Mouse (Mus musculus): ENCODE results near the gene Zfp992. TPM values are rescaled to one million over a fixed set of nuclear protein-coding genes. Genes with fewer than 3 reads are reported as not detected.
"Not testable (repeated sequence)": the region's sequence is repeated elsewhere in the genome, so short reads cannot be mapped to it uniquely, and the experiment has no call there.

The Zfp992 gene
- polyA plus RNA-seq, 1 experiment from 2014 or later = 1.8 TPM

DNA sequence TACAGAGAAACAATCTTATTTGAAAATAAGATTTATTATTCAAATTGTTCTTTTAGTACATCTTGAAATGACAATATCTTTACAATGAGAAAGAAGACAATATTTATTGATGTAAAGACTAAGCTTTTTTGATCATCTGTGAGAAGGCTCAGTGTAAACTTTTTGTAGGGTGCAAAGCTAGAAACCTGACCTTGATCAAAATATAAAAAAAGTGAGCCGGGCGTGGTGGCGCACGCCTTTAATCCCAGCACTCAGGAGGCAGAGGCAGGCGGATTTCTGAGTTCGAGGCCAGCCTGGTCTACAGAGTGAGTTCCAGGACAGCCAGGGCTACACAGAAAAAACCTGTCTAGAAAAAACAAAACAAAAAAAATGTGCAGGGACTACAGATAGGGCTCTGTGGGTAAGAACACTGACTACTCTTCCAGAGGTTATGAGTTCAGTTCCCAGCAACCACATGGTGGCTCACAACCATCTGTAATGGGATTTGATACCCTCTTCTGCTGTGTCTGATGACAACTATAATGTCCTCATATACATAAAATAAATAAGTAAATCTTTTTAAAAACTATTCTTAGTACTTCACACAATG is 44.6 kb downstream of the Zfp992 start:
- not testable (repeated sequence) for ATAC-seq
- H3K9me3 ChIP-seq (replicated peaks; ENCODE audit: control insufficient read depth, low read length) = peaks cover 63% of the 10 kb centered on the region

DNA sequence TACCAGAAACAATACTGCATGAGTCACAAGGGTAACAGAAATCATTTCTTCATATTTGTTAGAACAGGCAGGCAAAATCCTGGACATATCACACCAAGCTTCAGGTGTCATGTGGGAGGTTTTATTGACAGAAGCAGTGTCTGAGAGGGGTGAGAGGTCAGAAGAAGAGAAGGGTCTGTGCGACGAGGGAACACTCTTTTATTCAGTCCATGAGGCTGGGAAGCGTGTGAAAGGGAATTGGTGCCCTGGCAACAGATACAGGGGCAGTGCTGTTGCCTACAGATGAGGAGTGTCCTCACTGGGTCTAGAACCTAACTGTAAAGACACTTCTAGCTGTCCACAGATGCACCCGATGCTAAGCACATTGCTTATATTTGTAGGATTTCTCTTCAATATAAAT is 46.2 kb downstream of the Zfp992 start:
- Histone ChIP-seq H3K4me3 (ENCODE audit: low read depth, low read length) (no peak overlapping the region), H3K4me2 (ENCODE audit: low read length) (no peak overlapping the region), H3K36me3 (ENCODE audit: control insufficient read depth, insufficient read depth, low read length) (no peaks in the 10 kb centered on the region), H3K9me3 (replicated peaks; ENCODE audit: control insufficient read depth, low read length) (peaks cover 65% of the 10 kb centered on the region), H3K4me1 (ENCODE audit: control insufficient read depth, insufficient read depth, low read length) (no peaks in the 10 kb centered on the region), H3K27ac (ENCODE audit: low read depth, low read length) (no peak overlapping the region), H3K9ac (ENCODE audit: low read length) (no peak overlapping the region), H3K27me3 (replicated peaks; ENCODE audit: control insufficient read depth, insufficient read depth, low read length) (no peaks in the 10 kb centered on the region)
- DNase-seq (ENCODE audit: low spot score) = no peak
- ATAC-seq = no peak
- WGBS = 71% methylated on average over 4 of the region's 4 CpGs

More for the DNA sequence above, 44.6 kb downstream of the Zfp992 start:
- not testable (repeated sequence) for H3K4me2 ChIP-seq (ENCODE audit: low read length); H3K36me3 ChIP-seq (ENCODE audit: control insufficient read depth, insufficient read depth, low read length); H3K4me1 ChIP-seq (ENCODE audit: control insufficient read depth, insufficient read depth, low read length); H3K9ac ChIP-seq (ENCODE audit: low read length); H3K4me3 ChIP-seq (ENCODE audit: low read depth, low read length); H3K27ac ChIP-seq (ENCODE audit: low read depth, low read length); H3K27me3 ChIP-seq (replicated peaks; ENCODE audit: control insufficient read depth, insufficient read depth, low read length); DNase-seq (ENCODE audit: low spot score)
- WGBS = 88% methylated on average over 6 of the region's 6 CpGs

DNA sequence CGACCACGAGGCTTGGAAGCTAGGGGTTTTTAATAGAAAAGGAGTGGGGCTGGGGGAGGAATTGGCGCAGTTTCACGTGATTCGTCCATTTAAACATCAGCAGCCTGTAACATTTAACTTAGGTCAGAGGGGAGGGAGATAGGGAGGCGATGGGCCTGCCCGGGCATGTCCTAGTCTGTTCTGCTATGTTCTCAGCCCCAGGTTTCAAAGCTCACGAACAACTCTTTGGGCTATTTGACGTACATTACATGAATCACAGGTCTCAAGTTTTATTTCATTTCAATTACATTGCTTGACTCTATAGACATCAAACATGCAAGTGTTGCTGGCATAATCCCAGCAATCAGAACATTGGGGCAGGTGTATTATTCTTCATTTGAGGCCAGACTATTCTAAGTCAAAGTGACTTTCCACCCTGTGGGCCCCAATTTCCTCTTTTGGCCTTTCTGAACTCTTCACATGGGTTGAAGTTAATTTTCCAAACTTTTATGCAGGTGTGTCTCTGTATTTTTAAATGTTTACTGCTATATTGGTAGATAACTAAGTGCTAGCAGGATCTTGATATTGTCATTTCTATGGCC is 49.0 kb downstream of the Zfp992 start:
- not testable (repeated sequence) for H3K27me3 ChIP-seq (replicated peaks; ENCODE audit: control insufficient read depth, insufficient read depth, low read length); H3K4me3 ChIP-seq (ENCODE audit: low read depth, low read length); DNase-seq (ENCODE audit: low spot score); H3K36me3 ChIP-seq (ENCODE audit: control insufficient read depth, insufficient read depth, low read length); H3K4me2 ChIP-seq (ENCODE audit: low read length); H3K4me1 ChIP-seq (ENCODE audit: control insufficient read depth, insufficient read depth, low read length); H3K9ac ChIP-seq (ENCODE audit: low read length); H3K27ac ChIP-seq (ENCODE audit: low read depth, low read length); ATAC-seq
- 82% methylated on average over 9 of the region's 9 CpGs for WGBS
- peaks cover 64% of the 10 kb centered on the region for H3K9me3 ChIP-seq (replicated peaks; ENCODE audit: control insufficient read depth, low read length)

DNA sequence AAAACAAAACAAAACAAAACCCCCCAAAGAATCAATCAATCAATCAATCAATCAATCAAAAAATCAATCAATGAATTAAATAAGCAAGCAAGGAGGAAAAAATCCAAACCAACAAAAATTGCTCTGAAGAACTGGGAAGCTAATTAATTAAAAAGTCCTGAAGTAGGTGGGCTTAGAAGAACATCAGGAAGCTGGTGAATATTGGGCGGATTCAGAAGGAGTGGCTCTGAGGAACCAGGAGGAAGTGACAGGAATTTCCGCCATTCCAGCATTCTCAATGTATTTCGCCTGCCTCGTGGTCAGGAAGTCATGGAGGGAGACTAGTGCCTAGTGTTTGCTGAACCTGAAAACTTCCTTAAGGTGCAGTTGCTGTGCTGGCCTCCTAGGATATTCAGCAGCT is 52.9 kb downstream of the Zfp992 start, which contains the start of gene Zfp981:
Gene Zfp981, plus strand, starts transcription at position 301 of the 400 bp plus-strand sequence.
- not testable (repeated sequence) for ATAC-seq; H3K9ac ChIP-seq (ENCODE audit: low read length); H3K27ac ChIP-seq (ENCODE audit: low read depth, low read length); H3K27me3 ChIP-seq (replicated peaks; ENCODE audit: control insufficient read depth, insufficient read depth, low read length); H3K4me3 ChIP-seq (ENCODE audit: low read depth, low read length); H3K4me2 ChIP-seq (ENCODE audit: low read length); H3K36me3 ChIP-seq (ENCODE audit: control insufficient read depth, insufficient read depth, low read length); DNase-seq (ENCODE audit: low spot score); H3K4me1 ChIP-seq (ENCODE audit: control insufficient read depth, insufficient read depth, low read length)
- 86% methylated on average over 4 of the region's 4 CpGs for WGBS
- peaks cover 33% of the 10 kb centered on the region for H3K9me3 ChIP-seq (replicated peaks; ENCODE audit: control insufficient read depth, low read length)

DNA sequence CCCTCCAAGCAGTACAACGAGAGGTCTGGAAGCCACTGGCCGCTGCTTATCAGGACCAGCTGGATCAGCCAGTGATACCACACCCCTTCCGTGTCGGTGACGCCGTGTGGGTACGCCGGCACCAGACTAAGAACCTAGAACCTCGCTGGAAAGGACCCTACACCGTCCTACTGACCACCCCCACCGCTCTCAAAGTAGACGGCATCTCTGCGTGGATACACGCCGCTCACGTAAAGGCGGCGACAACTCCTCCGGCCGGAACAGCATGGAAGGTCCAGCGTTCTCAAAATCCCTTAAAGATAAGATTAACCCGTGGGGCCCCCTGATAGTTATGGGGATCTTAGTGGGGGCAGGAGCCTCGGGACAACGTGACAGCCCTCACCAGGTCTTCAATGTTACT is 60.2 kb downstream of the Zfp992 start:
- not testable (repeated sequence) for H3K4me1 ChIP-seq (ENCODE audit: control insufficient read depth, insufficient read depth, low read length); H3K9ac ChIP-seq (ENCODE audit: low read length)

DNA sequence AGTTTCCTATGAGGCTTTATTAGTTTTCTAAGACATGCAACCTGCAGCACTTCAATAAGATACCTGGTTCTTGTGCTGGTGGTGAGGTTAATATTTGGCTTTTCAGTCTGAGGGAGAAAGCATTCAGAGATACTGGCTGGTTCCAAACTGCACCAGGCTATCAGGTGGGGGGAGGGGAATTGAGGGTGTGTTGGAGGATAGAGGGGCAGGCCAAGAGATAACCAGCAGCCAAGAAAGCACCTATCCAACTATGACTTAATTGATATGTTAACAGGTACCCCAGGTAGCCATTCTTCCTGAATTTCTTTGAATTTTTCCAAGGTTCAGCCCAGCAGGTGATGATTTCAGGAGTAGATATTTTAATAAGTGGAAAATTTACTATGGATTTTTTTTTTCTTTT is 63.0 kb downstream of the Zfp992 start:
- H3K27me3 ChIP-seq (replicated peaks; ENCODE audit: control insufficient read depth, insufficient read depth, low read length); H3K4me1 ChIP-seq (ENCODE audit: control insufficient read depth, insufficient read depth, low read length); H3K27ac ChIP-seq (ENCODE audit: low read depth, low read length); ATAC-seq; H3K4me2 ChIP-seq (ENCODE audit: low read length); H3K36me3 ChIP-seq (ENCODE audit: control insufficient read depth, insufficient read depth, low read length); H3K9ac ChIP-seq (ENCODE audit: low read length); DNase-seq (ENCODE audit: low spot score); H3K4me3 ChIP-seq (ENCODE audit: low read depth, low read length): not testable (repeated sequence)
- H3K9me3 ChIP-seq (replicated peaks; ENCODE audit: control insufficient read depth, low read length) = peaks cover 26% of the 10 kb centered on the region

More for the DNA sequence above, 60.2 kb downstream of the Zfp992 start:
- H3K9me3 ChIP-seq (replicated peaks; ENCODE audit: control insufficient read depth, low read length) = peaks cover 12% of the 10 kb centered on the region
- H3K27me3 ChIP-seq (replicated peaks; ENCODE audit: control insufficient read depth, insufficient read depth, low read length); H3K4me2 ChIP-seq (ENCODE audit: low read length); DNase-seq (ENCODE audit: low spot score); ATAC-seq; H3K4me3 ChIP-seq (ENCODE audit: low read depth, low read length); H3K27ac ChIP-seq (ENCODE audit: low read depth, low read length); H3K36me3 ChIP-seq (ENCODE audit: control insufficient read depth, insufficient read depth, low read length): not testable (repeated sequence)
- 93% methylated on average over 16 of the region's 24 CpGs for WGBS

DNA sequence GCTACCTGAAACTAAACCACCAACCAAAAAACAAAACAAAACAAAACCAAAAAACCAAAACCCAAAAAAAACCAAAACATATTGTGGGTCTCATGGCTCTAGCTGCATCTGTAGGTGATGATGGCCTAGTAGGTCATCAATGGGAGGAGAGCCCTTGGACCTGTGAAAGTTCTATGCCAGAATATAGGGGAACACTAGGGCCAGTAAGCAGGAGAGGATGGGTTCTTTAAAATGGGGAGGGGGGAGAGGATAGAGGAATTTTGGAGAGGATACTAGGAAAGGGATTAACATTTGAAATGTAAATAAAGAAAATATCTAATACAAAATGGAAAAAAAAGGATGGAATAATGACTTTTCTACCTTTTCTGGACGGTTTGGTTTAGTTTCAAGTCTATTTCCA is 67.7 kb downstream of the Zfp992 start:
- Histone ChIP-seq H3K4me1 (ENCODE audit: control insufficient read depth, insufficient read depth, low read length) (no peaks in the 10 kb centered on the region), H3K4me3 (ENCODE audit: low read depth, low read length) (no peak overlapping the region), H3K27me3 (replicated peaks; ENCODE audit: control insufficient read depth, insufficient read depth, low read length) (no peaks in the 10 kb centered on the region), H3K9ac (ENCODE audit: low read length) (no peak overlapping the region), H3K9me3 (replicated peaks; ENCODE audit: control insufficient read depth, low read length) (peaks cover 51% of the 10 kb centered on the region), H3K4me2 (ENCODE audit: low read length) (no peak overlapping the region), H3K27ac (ENCODE audit: low read depth, low read length) (no peak overlapping the region), H3K36me3 (ENCODE audit: control insufficient read depth, insufficient read depth, low read length) (no peaks in the 10 kb centered on the region)
- ATAC-seq (no peak), DNase-seq (ENCODE audit: low spot score) (no peak)
- WGBS = 54% methylated on average over 1 of the region's 1 CpGs

DNA sequence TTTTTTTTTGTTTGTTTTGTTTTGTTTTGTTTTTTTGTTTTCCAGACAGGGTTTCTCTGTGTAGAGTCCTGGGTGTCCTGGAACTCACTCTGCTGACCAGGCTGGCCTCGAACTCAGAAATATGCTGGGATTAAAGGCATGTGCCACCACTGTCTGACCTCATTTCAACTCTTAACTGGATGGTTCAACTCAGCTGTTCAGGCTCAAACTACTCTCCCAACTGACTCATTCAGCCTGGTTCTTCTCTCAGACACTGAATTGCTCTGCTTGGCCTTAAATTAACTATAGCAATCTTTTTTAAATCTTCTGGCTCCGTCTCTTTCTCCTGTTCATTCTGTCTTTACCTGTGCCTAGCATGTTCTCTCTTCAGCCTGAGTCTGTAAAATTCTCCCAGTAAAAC is 68.3 kb downstream of the Zfp992 start:
- H3K9me3 ChIP-seq (replicated peaks; ENCODE audit: control insufficient read depth, low read length) = peaks cover 51% of the 10 kb centered on the region
- not testable (repeated sequence) for H3K4me2 ChIP-seq (ENCODE audit: low read length); H3K27ac ChIP-seq (ENCODE audit: low read depth, low read length); H3K36me3 ChIP-seq (ENCODE audit: control insufficient read depth, insufficient read depth, low read length); H3K4me3 ChIP-seq (ENCODE audit: low read depth, low read length); H3K4me1 ChIP-seq (ENCODE audit: control insufficient read depth, insufficient read depth, low read length); H3K27me3 ChIP-seq (replicated peaks; ENCODE audit: control insufficient read depth, insufficient read depth, low read length); DNase-seq (ENCODE audit: low spot score); H3K9ac ChIP-seq (ENCODE audit: low read length); ATAC-seq
- 53% methylated on average over 2 of the region's 2 CpGs for WGBS
